Mouse (Mus musculus) left cerebral cortex, adult 8-10 months (tissue): ENCODE data around the gene Krt27. TPM values are rescaled to one million over a fixed set of nuclear protein-coding genes. Genes with fewer than 3 reads are reported as not detected.
A peak's percentile ranks its signal among the peaks of the same experiment; 100 is the strongest.

ENCODE experiments used
- DNase-seq, 2 experiments: peaks; one replicate each; pipeline ENCODE4 v3.0.0; 2022; ENCODE audit warnings: low spot score in 2 of 2
- total RNA-seq, 4 experiments: library from RNA; stranded (reverse); gene quantifications; 2 replicates each; pipeline ENCODE4 v1.2.4; 2022

Krt27 gene
- total RNA-seq, 4 experiments from 2014 or later: not detected

GRCm38 (mm10) chr11:99329655-99330054, 21.2 kb downstream of the Krt27 start:
- DNase-seq: no peak

DNA sequence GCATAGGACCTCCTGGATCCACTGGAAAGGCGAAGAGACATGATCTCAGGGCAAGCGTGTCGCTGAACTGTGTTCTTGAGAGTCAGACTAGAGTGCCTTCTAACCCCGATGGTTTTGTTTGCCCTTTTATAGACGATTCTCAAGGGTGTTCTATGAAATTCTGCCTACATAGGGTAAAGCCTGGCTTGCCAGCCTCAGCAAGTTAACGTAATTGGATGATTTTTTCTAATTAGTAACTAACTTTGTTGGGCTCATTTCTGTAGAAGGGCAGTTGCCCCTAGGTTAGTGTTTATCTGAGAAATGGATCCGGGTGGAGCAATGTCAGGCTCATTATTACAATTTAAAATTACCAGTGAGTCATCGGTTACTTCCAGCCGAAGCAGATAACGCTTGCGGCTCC, 28.1 kb downstream of the Krt27 start, which contains the start of gene Krt25:
Krt25 (minus strand) TSS at position 101 of the 400 bp plus-strand sequence.
- no peak for DNase-seq

DNA sequence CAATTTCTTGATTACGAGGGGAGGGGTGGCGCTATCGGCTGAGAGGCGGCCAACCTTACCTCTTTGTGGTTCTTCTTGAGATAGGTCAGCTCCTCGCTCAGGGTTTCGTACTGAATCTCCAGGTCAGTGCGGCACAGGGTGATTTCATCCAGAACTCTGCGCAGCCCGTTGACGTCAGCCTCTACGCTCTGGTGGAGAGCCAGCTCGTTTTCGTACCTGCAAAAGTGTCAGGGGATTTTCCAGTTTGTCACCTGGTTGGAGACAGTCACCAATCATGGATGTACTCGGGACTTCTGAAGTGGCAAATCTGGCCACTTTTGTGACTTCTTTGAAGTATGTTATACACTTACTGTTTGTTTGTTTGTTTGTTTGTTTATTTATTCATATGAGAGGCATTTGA, 29.8 kb downstream of the Krt27 start:
- DNase-seq: no peak

- DNase-seq: no peak
Observed at GRCm38 (mm10) chr11:99319127-99319526, 31.8 kb downstream of the Krt27 start.

DNA sequence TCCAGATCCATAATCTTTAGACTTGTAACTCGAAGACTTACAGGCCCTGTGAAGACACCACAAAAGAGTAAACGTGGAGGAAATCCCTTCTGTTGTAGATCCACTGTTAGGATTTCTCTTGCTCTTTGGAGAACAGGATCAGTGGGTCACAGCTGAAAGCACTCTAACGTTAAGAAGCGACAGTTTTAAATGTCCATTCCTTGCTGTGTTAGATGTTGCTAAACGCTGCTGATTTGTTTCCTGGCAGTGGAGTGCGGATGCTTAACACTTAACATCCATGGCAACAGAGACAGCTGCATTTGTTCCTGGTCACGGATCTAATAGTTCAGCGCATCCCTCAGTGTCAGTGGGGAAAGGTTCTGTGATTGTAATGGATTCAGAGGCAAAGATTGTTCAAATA, 34.4 kb downstream of the Krt27 start:
- no peak for DNase-seq

- DNase-seq: no peak
Observed at GRCm38 (mm10) chr11:99314594-99314993, 36.3 kb downstream of the Krt27 start.

- DNase-seq: no peak
Observed at GRCm38 (mm10) chr11:99310882-99311281, 40.0 kb downstream of the Krt27 start.

DNA sequence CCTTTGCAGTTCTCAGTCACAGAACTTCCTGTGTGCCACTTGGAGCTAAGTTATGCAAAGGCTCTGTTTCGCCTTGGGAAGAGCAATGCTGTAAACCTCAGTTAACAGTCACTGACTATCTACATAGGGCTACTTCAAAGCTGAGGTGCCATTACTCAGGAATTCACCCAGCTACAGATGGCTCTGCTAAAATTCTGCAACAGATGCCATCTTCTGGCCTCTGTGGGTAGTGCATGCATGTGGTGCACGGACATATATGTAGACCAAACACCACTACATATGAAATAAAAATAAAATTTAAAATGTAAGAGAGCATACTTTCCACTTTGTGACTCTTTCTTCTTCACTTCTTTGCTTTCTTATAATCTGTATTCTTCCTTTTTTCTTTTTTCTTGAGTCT, 43.3 kb downstream of the Krt27 start:
- peak; percentile 15 to 32 for DNase-seq

Other genes with a start within 250 kb of the Krt27 start
- gene Ccr7, start 196.0 kb downstream of the Krt27 start, total RNA-seq: under 1 TPM in 2 of 4 experiments, not detected in 2; 0.16 to 0.23 TPM
- 10 to 100 TPM; 46.9 to 61.5 (median 53.0) TPM for gene Smarce1, start 120.1 kb downstream of the Krt27 start, total RNA-seq
- gene Krt222, start 107.0 kb downstream of the Krt27 start, total RNA-seq: 10 to 100 TPM; 30.4 to 38.4 (median 34.0) TPM
- not detected for gene Krt24, start 65.8 kb downstream of the Krt27 start, total RNA-seq
- gene Krt25, start 28.2 kb downstream of the Krt27 start, total RNA-seq: not detected
- gene Krt26, start 13.1 kb downstream of the Krt27 start, total RNA-seq: under 1 TPM in 1 of 4 experiments, not detected in 3; 0.14 TPM
- gene Krt28, start 23.8 kb upstream of the Krt27 start, total RNA-seq: under 1 TPM in 1 of 4 experiments, not detected in 3; 0.21 TPM
- gene Krt10, start 38.3 kb upstream of the Krt27 start, total RNA-seq: 10 to 100 TPM; 11.4 to 13.8 (median 12.0) TPM
- gene Krt12, start 71.2 kb upstream of the Krt27 start, total RNA-seq: 10 to 100 TPM in 1 of 4 experiments, 1 to 10 TPM in 3; 8.6 to 10.0 (median 9.5) TPM
- not detected for gene Krt20, start 87.0 kb upstream of the Krt27 start, total RNA-seq
- not detected for gene Krt23, start 142.0 kb upstream of the Krt27 start, total RNA-seq
- not detected for gene Krt39, start 170.2 kb upstream of the Krt27 start, total RNA-seq
- gene Krt40, start 192.1 kb upstream of the Krt27 start, total RNA-seq: not detected
- gene Krtap3-3, start 199.8 kb upstream of the Krt27 start, total RNA-seq: not detected
- gene Krtap3-2, start 205.7 kb upstream of the Krt27 start, total RNA-seq: not detected
- gene Gm11939, start 208.4 kb upstream of the Krt27 start, total RNA-seq: not detected
- not detected for gene Krtap3-1, start 215.5 kb upstream of the Krt27 start, total RNA-seq
- not detected for gene Krtap1-5, start 229.9 kb upstream of the Krt27 start, total RNA-seq
- gene Krtap1-4, start 232.6 kb upstream of the Krt27 start, total RNA-seq: not detected
- gene Krtap1-3, start 240.2 kb upstream of the Krt27 start, total RNA-seq: not detected
- not detected for gene Krtap9-3, start 247.0 kb upstream of the Krt27 start, total RNA-seq